ENCODE assay signal across 13 mouse cellular contexts in the genomic region with DNA sequence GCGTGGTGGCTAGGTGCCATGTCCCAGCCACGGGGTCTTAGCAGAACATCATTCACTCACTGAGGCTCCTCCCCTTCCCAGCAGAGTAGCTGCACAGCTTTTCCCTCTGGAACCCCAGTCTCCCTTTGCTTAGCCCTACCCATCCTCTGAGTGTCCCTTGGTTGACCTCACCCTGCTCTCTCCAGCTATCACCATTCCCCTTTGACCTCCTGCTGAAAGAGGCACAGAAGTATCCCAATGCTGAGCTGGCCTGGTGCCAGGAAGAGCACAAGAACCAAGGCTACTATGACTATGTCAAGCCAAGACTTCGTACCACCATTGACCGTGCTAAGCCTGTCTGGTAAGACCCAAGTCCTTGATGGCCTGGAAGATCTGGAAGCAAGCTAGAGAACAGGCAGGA.
"Had no signal": no experiment of that assay in that cellular context is flagged by ENCODE, and none has a peak within 500 bp of the region (broad histone marks: within the 10 kb centered on the region; RNA-seq: fewer than 3 reads in every experiment).

No protein-coding gene starts in this region.

- H3K27me3 ChIP-seq: limb, embryonic 12.5 days; midbrain, embryonic 15.5 days; neural tube, embryonic 13.5 days; stomach, embryonic 15.5 days had no signal

- H3K27ac ChIP-seq: layer of hippocampus, adult 2 months; limb, embryonic 12.5 days; midbrain, embryonic 10.5 days; midbrain, embryonic 15.5 days; neural tube, embryonic 13.5 days; stomach, embryonic 15.5 days had no signal

- H3K9me3 ChIP-seq: limb, embryonic 12.5 days; midbrain, embryonic 10.5 days; midbrain, embryonic 15.5 days; neural tube, embryonic 13.5 days; stomach, embryonic 15.5 days had no signal

- H3K4me3 ChIP-seq: layer of hippocampus, adult 2 months; limb, embryonic 12.5 days; midbrain, embryonic 10.5 days; midbrain, embryonic 15.5 days; neural tube, embryonic 13.5 days; stomach, embryonic 15.5 days had no signal

- ATAC-seq: midbrain, embryonic 15.5 days had no signal

- DNase-seq: kidney, adult 18-20 months; kidney, postnatal 10 days; kidney, postnatal 4 days; lung, adult 2 months; retina, postnatal 1 day; thymus, postnatal 36 days had no signal

- H3K9ac ChIP-seq: limb, embryonic 12.5 days; midbrain, embryonic 15.5 days; neural tube, embryonic 13.5 days; stomach, embryonic 15.5 days had no signal

- H3K4me2 ChIP-seq: limb, embryonic 12.5 days; liver, embryonic 11.5 days; midbrain, embryonic 15.5 days; neural tube, embryonic 13.5 days; stomach, embryonic 15.5 days had no signal

- H3K4me1 ChIP-seq: limb, embryonic 12.5 days; midbrain, embryonic 10.5 days; midbrain, embryonic 15.5 days; neural tube, embryonic 13.5 days; stomach, embryonic 15.5 days had no signal
